Mouse (Mus musculus): ENCODE results near the gene Casc4. TPM values are rescaled to one million over a fixed set of nuclear protein-coding genes. Genes with fewer than 3 reads are reported as not detected.

Casc4 gene
- polyA plus RNA-seq, 1 experiment from 2014 or later, result 12.5 TPM

DNA sequence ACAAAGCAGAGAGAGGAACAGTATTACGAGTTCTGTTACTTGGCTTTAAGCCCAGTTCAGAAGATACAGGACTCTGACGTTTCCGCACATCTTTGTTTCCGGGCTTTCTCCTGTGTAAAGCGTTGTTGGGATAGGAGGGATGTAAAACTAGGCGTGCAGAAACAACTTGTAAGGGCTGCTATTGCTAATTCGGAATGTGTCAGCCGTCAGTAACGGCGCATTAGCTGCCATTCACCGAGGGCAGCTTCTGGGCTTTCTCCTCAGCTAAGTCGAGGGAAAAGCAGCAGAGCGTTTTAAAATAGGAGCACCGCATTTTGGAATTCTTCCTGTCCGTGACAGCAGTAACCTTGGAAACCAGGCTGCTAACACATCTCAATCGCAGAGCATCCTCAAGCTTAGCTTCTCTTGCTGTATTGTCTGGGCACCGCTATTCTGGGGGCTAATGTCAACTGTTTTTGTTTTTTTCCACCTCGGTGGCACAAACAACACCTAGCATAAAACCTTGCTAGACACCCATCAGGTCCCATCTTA is 634 bp upstream of the Casc4 start:
- Histone ChIP-seq H3K9ac (ENCODE audit: low read depth, low read length) (peak overlapping the region; percentile 68), H3K36me3 (ENCODE audit: control insufficient read depth, insufficient read depth) (no peaks in the 10 kb centered on the region), H3K4me2 (replicated peaks; ENCODE audit: low read depth) (peak overlapping the region; percentile 95), H3K27me3 (replicated peaks; ENCODE audit: control insufficient read depth, insufficient read depth, low read length) (no peaks in the 10 kb centered on the region), H3K9me3 (ENCODE audit: control insufficient read depth) (no peaks in the 10 kb centered on the region), H3K27ac (ENCODE audit: low read depth, low read length) (no peak overlapping the region), H3K4me1 (replicated peaks; ENCODE audit: control insufficient read depth, insufficient read depth, low read length) (no peaks in the 10 kb centered on the region), H3K4me3 (ENCODE audit: low read depth, low read length) (peak overlapping the region; percentile 83)
- no peak for ATAC-seq
- TF ChIP-seq CTCF (IDR thresholded peaks at IDR 0.05; ENCODE audit: low read depth), result no peak
- WGBS, result 2% methylated on average over 18 of the region's 18 CpGs

DNA sequence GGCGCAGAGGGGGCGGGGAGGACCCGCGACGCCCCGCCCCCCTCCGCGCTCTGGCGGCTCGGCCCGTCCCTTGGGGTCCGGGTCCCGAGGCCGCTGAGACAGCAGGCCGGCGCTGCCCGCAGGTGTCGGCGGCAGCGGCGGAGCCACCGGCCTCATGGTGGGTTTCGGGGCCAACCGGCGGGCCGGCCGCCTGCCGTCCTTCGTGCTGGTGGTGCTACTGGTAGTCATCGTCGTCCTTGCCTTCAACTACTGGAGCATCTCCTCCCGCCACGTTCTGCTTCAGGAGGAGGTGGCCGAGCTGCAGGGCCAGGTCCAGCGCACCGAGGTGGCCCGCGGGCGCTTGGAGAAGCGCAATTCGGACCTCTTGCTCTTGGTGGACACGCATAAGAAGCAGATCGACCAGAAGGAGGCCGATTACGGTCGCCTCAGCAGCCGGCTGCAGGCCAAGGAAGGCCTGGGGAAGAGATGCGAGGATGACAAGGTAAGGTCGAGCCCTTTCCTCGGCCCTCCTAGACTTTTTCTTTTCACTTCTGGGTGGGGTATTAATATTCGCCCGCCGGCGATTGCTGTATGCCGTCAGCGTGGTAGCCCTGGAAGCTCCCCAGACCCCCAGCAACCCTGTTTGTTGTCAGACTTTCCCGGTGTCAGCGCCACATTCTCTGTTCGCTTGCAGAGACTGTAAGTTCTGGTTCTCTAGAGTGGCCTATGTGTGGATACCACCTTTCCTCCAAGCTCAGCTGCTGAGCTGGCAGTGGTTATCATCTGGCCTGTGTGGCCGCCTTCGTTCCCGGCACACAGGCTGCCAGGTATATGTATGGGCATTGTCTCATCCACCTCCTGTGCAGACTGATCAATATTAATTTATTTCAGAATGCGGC is 520 bp downstream of the Casc4 start:
- no peaks in the 10 kb centered on the region for H3K9me3 ChIP-seq (ENCODE audit: control insufficient read depth)
- peak overlapping the region; percentile 95 for H3K4me2 ChIP-seq (replicated peaks; ENCODE audit: low read depth)
- no peak for TF ChIP-seq CTCF (IDR thresholded peaks at IDR 0.05; ENCODE audit: low read depth)
- peak overlapping the region; percentile 36 for H3K27ac ChIP-seq (ENCODE audit: low read depth, low read length)
- no peak; the same call in 1 of the 2 replicates for ATAC-seq
- under 1% methylated on average over 54 of the region's 63 CpGs for WGBS
- H3K4me1 ChIP-seq (replicated peaks; ENCODE audit: control insufficient read depth, insufficient read depth, low read length), result no peaks in the 10 kb centered on the region
- peak overlapping the region; percentile 83 for H3K4me3 ChIP-seq (ENCODE audit: low read depth, low read length)
- H3K9ac ChIP-seq (ENCODE audit: low read depth, low read length), result peak overlapping the region; percentile 68
- no peaks in the 10 kb centered on the region for H3K36me3 ChIP-seq (ENCODE audit: control insufficient read depth, insufficient read depth)
- no peaks in the 10 kb centered on the region for H3K27me3 ChIP-seq (replicated peaks; ENCODE audit: control insufficient read depth, insufficient read depth, low read length)

DNA sequence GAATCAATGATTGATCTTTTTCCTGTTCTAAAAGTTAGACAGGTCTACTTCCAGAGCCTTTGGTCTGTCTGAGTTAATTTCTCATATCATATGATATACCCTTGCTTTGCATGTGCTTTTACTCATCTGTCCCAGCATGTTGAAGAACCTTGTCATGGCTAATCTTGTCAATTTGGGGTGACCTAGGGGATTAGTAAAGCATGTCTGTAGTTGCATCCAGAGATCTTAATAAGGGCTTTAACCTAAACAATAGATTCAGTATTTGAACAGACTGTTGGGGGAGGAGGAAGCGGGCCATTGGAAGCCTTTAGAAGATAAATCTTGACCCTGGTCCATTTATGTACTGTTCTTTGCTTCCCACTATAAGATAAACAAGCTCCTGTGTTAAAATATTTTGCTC is 12.7 kb downstream of the Casc4 start:
- H3K27me3 ChIP-seq (replicated peaks; ENCODE audit: control insufficient read depth, insufficient read depth, low read length), result no peaks in the 10 kb centered on the region
- no peak for TF ChIP-seq CTCF (IDR thresholded peaks at IDR 0.05; ENCODE audit: low read depth)
- 77% methylated on average over 1 of the region's 1 CpGs for WGBS
- no peaks in the 10 kb centered on the region for H3K36me3 ChIP-seq (ENCODE audit: control insufficient read depth, insufficient read depth)
- H3K4me2 ChIP-seq (replicated peaks; ENCODE audit: low read depth), result no peak overlapping the region
- H3K4me1 ChIP-seq (replicated peaks; ENCODE audit: control insufficient read depth, insufficient read depth, low read length), result no peaks in the 10 kb centered on the region
- no peak for ATAC-seq
- no peak overlapping the region for H3K4me3 ChIP-seq (ENCODE audit: low read depth, low read length)
- H3K9me3 ChIP-seq (ENCODE audit: control insufficient read depth), result no peaks in the 10 kb centered on the region
- H3K27ac ChIP-seq (ENCODE audit: low read depth, low read length), result no peak overlapping the region
- no peak overlapping the region for H3K9ac ChIP-seq (ENCODE audit: low read depth, low read length)

DNA sequence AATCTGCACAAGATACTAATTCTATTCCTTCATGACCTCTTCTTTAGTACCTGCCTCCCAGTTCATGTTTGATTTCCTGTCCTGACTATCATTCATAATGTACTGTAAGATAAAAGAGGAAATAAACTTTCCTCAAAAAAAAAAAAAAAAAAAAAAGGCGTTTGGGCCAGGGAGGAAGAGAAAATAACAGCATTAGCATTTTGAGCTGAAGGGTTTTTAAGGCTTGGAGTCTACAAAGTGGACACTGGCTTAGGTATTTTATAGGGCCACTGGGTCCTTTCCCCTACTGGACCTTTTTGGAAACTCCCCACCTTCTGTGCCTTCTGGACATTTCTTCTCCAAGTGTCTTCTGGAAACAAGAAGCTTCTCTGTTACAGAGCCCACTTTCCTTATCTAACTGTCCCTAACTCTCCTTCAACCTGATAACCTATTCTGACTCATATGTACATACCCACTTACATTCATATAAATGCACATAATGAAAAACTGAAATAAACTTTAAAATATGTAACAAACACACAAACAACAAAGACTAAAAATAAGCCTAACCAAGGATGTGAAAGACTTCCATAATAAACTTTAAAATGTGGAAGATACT is 18.8 kb downstream of the Casc4 start:
- Histone ChIP-seq H3K9me3 (ENCODE audit: control insufficient read depth) (no peaks in the 10 kb centered on the region), H3K27ac (ENCODE audit: low read depth, low read length) (no peak overlapping the region), H3K4me3 (ENCODE audit: low read depth, low read length) (no peak overlapping the region), H3K27me3 (replicated peaks; ENCODE audit: control insufficient read depth, insufficient read depth, low read length) (no peaks in the 10 kb centered on the region), H3K4me2 (replicated peaks; ENCODE audit: low read depth) (0 out of 2 replicates have a peak overlapping the region, but pooled peaks have one; percentile 3), H3K4me1 (replicated peaks; ENCODE audit: control insufficient read depth, insufficient read depth, low read length) (no peaks in the 10 kb centered on the region), H3K36me3 (ENCODE audit: control insufficient read depth, insufficient read depth) (no peaks in the 10 kb centered on the region), H3K9ac (ENCODE audit: low read depth, low read length) (no peak overlapping the region)
- TF ChIP-seq CTCF (IDR thresholded peaks at IDR 0.05; ENCODE audit: low read depth), result no peak
- ATAC-seq, result no peak
- no CpG with 5 or more reads among the region's 1 CpGs for WGBS

DNA sequence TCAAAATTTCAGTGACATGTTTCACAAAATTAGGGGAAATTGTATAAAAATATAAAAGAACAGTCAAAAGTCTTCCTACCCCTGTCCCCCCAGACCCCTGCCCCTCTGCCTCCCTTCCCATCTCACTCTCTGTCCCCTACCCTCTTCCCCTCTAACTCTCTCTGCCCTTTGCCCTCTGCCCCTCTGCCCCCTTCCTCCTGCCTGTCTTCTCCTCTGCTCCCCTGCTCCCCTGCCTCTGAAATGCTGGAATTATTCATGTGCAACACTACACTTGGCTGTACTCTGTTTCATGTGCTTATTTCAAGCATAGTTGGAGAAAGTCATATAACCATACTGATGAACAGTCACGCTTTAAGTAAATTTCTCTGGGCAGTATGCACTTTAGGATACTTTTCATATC is 19.6 kb downstream of the Casc4 start:
- Histone ChIP-seq H3K36me3 (ENCODE audit: control insufficient read depth, insufficient read depth) (no peaks in the 10 kb centered on the region), H3K27me3 (replicated peaks; ENCODE audit: control insufficient read depth, insufficient read depth, low read length) (no peaks in the 10 kb centered on the region), H3K4me1 (replicated peaks; ENCODE audit: control insufficient read depth, insufficient read depth, low read length) (no peaks in the 10 kb centered on the region), H3K27ac (ENCODE audit: low read depth, low read length) (no peak overlapping the region), H3K4me3 (ENCODE audit: low read depth, low read length) (no peak overlapping the region), H3K9ac (ENCODE audit: low read depth, low read length) (no peak overlapping the region), H3K9me3 (ENCODE audit: control insufficient read depth) (no peaks in the 10 kb centered on the region), H3K4me2 (replicated peaks; ENCODE audit: low read depth) (no peak overlapping the region)
- WGBS, result 90% methylated on average over 1 of the region's 1 CpGs
- TF ChIP-seq CTCF (IDR thresholded peaks at IDR 0.05; ENCODE audit: low read depth), result no peak
- no peak for ATAC-seq

DNA sequence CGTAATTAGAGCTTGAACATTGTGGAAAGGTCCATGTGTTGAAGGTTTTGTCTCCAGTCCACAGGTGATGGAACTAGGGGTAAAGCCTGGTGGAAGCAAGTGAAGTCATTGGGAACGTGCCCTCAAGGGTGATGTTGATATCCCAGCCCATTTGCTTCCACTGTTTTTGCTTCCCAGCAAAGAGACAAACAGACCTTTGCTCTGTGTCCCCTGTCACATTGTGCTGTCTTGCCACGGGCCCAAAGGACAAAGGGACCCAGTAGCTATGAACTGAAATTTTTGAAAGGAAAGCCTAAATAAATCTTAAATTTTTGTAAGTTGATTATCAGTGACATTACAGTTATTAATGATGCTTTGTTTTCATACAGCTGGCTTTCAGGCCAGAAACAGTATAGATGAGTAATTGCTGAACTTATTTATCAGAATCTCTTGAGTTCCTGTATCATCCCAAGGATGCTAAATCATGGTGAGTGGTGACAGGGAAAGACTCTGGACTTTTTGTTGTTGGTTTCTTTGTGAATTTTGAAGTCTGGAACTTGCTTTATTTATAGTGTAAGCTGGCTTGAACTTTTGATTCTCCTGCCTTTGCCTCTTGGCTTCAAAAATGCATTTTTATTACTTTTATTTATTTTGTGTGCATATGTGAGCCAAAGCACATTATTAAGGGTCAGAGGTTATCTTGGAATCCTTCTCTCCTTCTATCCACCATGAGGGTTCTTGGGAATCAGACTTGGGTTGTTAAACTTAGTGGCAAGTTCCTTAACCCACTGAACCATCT is 22.1 kb downstream of the Casc4 start:
- no peak overlapping the region for H3K4me2 ChIP-seq (replicated peaks; ENCODE audit: low read depth)
- 75% methylated on average over 3 of the region's 3 CpGs for WGBS
- no peak for ATAC-seq

More for the DNA sequence above, 22.1 kb downstream of the Casc4 start:
- no peaks in the 10 kb centered on the region for H3K9me3 ChIP-seq (ENCODE audit: control insufficient read depth)
- TF ChIP-seq CTCF (IDR thresholded peaks at IDR 0.05; ENCODE audit: low read depth), result no peak
- no peaks in the 10 kb centered on the region for H3K36me3 ChIP-seq (ENCODE audit: control insufficient read depth, insufficient read depth)
- H3K4me3 ChIP-seq (ENCODE audit: low read depth, low read length), result no peak overlapping the region
- no peaks in the 10 kb centered on the region for H3K4me1 ChIP-seq (replicated peaks; ENCODE audit: control insufficient read depth, insufficient read depth, low read length)
- no peak overlapping the region for H3K9ac ChIP-seq (ENCODE audit: low read depth, low read length)
- H3K27me3 ChIP-seq (replicated peaks; ENCODE audit: control insufficient read depth, insufficient read depth, low read length), result no peaks in the 10 kb centered on the region
- no peak overlapping the region for H3K27ac ChIP-seq (ENCODE audit: low read depth, low read length)
